Mouse (Mus musculus) liver (tissue): ENCODE results near the gene Zxdb.
A peak's percentile ranks its signal among the peaks of the same experiment; 100 is the strongest.
"Not testable (repeated sequence)": the region's sequence is repeated elsewhere in the genome, so short reads cannot be mapped to it uniquely, and the experiment has no call there.

Experiments
- DNase-seq: peaks from one replicate; pipeline ENCODE4 v3.0.0-alpha.2; 2020; ENCODE audit warnings: mixed read lengths

Gene Zxdb

DNA sequence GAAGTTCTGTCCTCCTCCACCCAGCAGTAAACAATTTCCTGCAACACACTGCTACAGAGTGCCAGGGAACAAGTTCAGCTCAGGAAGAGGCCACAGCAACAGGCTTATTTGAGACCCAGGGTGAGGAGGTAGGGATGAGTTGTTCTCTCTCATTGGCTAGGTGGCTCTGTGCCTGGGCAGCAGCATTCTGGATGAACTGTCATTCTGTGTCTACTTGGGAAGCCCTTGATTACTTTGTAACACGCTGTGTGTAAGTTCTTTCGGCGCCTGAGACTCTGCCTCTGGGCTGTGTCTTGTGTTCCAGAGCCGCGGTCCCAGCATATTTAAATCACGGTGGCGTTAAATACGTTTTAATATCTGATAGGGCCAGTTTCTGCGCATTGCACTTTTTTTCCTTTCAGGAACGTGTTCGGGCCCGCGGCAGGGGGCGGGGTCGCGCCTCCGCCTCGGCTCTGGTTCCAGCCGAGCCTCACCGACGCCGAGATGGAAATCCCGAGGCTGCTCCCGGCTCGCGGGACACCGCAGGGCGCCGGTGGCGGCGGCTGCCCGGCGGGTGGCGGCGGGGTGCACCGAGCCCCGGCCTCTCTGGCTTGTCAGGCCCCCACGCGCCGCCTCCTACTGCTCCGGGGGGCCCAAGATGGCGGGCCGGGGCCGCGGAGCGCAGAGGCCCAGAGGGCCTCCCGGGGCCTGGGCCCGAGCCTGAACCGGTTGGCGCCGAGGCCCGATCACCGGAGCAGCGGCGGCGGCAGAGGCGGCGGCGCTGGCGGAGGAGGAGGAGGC, at the start of gene Zxdb:
Zxdb (plus strand) TSS at position 378 of the 780 bp plus-strand sequence.
- DNase-seq: not testable (repeated sequence)

DNA sequence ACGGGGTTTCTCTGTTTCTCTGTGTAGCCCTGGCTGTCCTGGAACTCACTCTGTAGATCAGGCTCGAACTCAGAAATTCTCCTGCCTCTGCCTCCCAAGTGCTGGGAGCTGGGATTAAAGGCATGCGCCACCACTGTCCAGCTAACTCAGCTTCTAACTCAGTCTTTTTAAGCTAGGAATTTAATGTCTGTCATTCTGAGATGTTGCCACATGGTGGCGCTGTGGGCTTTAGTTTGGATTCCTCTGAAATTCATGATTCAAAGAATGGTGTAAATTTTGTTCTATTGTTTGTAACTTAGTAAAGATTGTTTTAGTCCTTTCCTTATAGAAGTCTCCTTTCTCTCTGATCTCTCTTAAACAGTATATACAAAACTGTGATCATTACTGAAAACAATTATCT, 49.4 kb upstream of the Zxdb start:
- DNase-seq: peak; percentile 57

GRCm38 (mm10) chrX:94681581-94681980, 42.8 kb upstream of the Zxdb start:
- not testable (repeated sequence) for DNase-seq

DNA sequence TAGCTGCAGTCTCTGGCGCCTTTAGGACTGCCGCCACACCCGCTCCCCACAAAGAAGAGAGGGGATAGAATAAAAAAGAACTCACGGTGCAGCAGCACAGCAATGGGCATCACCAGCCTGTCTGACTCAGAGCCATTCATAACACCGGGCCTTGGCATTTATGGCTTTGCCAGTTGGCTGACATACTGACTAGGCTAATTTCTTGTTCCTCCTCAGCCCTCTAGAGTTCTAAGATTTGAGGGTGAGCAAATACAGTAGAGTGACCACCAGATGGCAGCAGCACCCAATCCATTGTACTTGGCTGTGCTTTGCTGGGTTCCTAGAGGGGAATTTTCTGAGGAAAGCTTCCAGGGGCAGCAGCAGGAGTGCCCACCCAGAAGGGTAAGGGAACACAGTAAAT, 34.8 kb upstream of the Zxdb start:
- not testable (repeated sequence) for DNase-seq

- not testable (repeated sequence) for DNase-seq
Observed at GRCm38 (mm10) chrX:94706676-94707075, 17.7 kb upstream of the Zxdb start.

DNA sequence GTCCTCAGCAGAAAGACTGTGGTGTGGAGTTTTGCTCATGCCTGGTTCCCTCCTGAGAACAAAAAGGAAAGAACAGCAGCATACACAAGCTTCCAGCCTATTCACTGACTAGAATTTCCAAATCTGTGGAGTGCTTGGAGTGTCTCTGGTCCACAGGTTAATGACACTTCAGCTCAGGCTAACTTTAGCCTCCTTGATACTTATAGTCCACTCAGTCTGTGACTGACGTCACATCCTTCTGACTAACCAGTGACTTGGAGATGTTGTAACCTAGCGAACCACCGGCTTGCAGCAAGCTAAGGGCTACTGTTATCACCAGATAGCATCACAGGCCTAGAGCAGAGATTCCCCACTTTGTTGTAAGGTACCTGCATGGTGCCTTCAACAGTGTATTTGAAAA, 14.6 kb upstream of the Zxdb start:
- not testable (repeated sequence) for DNase-seq

DNA sequence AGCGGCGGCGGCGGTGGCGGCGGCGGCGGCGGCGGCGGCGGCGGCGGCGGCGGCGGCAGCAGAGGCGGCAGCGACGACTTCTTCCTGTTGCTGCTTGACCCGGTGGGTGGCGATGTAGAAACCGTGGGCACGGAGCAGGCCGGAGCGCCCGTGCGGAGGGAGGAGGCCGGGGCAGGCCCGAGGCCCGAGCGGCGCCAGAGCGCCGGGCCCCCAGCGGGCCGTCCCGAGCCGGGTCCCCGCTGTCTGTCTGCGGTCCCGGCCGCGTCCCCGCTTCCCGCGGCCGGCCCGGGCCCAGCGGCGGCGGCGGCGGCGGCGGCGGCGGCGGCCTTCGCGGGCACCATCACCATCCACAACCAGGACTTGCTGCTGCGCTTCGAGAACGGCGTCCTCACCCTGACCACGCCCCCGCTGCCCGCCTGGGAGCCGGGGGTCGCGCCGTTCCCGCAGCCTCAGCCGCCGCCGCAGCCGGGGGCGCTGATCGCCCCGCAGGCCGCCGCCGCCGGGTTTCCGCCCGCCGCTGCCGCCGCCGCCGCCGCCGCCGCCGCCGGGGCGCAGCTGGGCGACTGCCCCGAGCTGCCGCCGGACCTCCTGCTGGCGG, 702 bp downstream of the Zxdb start:
- DNase-seq: not testable (repeated sequence)

DNA sequence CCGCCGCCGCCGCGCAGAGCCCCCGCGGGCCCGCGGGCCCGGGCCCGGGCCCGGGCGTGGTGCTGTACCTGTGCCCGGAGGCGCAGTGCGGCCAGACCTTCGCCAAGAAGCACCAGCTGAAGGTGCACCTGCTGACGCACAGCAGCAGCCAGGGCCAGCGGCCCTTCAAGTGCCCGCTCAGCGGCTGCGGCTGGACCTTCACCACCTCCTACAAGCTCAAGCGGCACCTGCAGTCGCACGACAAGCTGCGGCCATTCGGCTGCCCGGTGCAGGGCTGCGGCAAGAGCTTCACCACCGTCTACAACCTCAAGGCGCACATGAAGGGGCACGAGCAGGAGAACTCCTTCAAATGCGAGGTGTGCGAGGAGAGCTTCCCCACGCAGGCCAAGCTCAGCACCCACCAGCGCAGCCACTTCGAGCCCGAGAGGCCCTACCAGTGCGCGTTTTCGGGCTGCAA, 1.3 kb downstream of the Zxdb start:
- not testable (repeated sequence) for DNase-seq

DNA sequence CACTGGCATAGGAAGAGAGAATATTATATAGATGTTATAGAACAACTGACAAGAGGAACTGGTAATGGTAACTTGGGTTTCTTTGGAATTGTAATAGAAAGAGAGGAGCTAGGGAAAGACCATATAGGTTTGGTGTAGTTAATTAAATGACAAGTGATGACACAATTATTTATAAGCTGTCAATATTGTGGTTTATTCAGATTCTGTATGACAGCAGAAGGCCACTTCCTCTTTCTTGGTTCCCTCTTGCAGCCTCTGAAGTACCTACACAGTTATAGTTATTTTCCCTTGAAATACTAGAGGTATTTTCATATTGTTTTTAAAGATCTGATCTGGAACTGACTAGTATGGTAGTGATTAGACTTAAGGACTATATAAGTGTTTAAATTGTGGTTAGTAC, 7.2 kb downstream of the Zxdb start:
- no peak for DNase-seq

DNA sequence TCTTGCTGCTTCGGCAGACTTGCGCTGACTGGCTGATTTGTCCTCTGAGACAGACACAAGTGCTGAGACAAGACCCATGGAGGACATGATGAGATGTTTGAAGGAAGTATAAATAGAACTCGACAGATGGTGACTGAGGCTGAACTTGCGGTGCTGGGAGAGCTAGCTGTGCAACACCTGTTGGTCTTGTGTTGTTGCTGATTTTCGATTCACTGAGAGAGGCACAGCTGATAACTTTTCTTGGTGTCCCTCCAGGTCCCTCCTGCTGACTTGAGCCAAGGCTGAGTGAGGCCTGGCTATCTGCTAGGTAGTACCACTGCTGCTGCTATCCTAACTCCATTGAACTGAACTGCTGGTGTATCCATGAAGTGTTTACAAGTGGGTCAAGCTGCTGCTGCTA, 29.4 kb downstream of the Zxdb start:
- DNase-seq: no peak

- DNase-seq: no peak
Observed at GRCm38 (mm10) chrX:94759959-94760358, 35.6 kb downstream of the Zxdb start.

GRCm38 (mm10) chrX:94773876-94774275, 49.5 kb downstream of the Zxdb start:
- no peak for DNase-seq
